Mouse (Mus musculus) limb, embryonic 14.5 days (tissue): Measurements from ENCODE around the gene Sycp1. TPM values are rescaled to one million over a fixed set of nuclear protein-coding genes. Genes with fewer than 3 reads are reported as not detected.

Experiments used
- ATAC-seq: fragments of 200-750 bp; cut with Nextera tagmentation; 2 replicates; pipeline ENCODE4 v1.8.0; 2017; ENCODE audit warnings: low read depth, moderate number of reproducible peaks, moderate TSS enrichment; ENCODE audit not compliant: low FRiP score
- DNase-seq: peaks from one replicate; pipeline ENCODE4 v3.0.0-alpha.2; 2015; ENCODE audit warnings: low spot score
- H3K27ac ChIP-seq: fragments of 300-500 bp; sonication (generic); replicated peaks from 2 replicates; pipeline ENCODE4 v1.5.1; 2014; ENCODE audit warnings: low read depth, mild to moderate bottlenecking, low read length, moderate library complexity, mixed read lengths
- H3K27me3 ChIP-seq: fragments of 300-500 bp; sonication (generic); 2 replicates; pipeline ENCODE4 v1.6.1; 2014; ENCODE audit warnings: low read length, mixed read lengths; ENCODE audit not compliant: control insufficient read depth, insufficient read depth
- H3K36me3 ChIP-seq: fragments of 300-500 bp; sonication (generic); 2 replicates; pipeline ENCODE4 v1.6.1; 2014; ENCODE audit warnings: mild to moderate bottlenecking, low read length, moderate library complexity, mixed read lengths; ENCODE audit not compliant: control insufficient read depth, insufficient read depth
- H3K4me1 ChIP-seq: fragments of 300-500 bp; sonication (generic); 2 replicates; pipeline ENCODE4 v1.6.1; 2014; ENCODE audit warnings: antibody characterized with exemption, low read length, mixed read lengths; ENCODE audit not compliant: control insufficient read depth, insufficient read depth
- H3K4me2 ChIP-seq: fragments of 300-500 bp; sonication (generic); replicated peaks from 2 replicates; pipeline ENCODE4 v1.6.1; 2014; ENCODE audit warnings: low read depth, mild to moderate bottlenecking, low read length, moderate library complexity; ENCODE audit not compliant: severe bottlenecking
- H3K4me3 ChIP-seq: fragments of 300-500 bp; sonication (generic); replicated peaks from 2 replicates; pipeline ENCODE4 v1.5.1; 2014; ENCODE audit warnings: low read length
- H3K9ac ChIP-seq: fragments of 300-500 bp; sonication (generic); 2 replicates; pipeline ENCODE4 v1.6.1; 2014; ENCODE audit warnings: mild to moderate bottlenecking, low read depth, low read length, moderate library complexity; ENCODE audit not compliant: severe bottlenecking
- H3K9me3 ChIP-seq: fragments of 300-500 bp; sonication (generic); 2 replicates; pipeline ENCODE4 v1.6.1; 2016; ENCODE audit warnings: low read length; ENCODE audit not compliant: control insufficient read depth
- POLR2A ChIP-seq: fragments of 200-500 bp; IDR thresholded peaks from 2 replicates; pipeline ENCODE4 v1.8.0; 2012; ENCODE audit warnings: inconsistent platforms, mild to moderate bottlenecking, moderate library complexity, borderline replicate concordance; ENCODE audit not compliant: insufficient read depth, insufficient read length; ENCODE audit errors: extremely low read depth
- WGBS: fragments of 180-500 bp; shearing (Covaris S2); extraction: QIAGEN DNeasy Blood & Tissue Kit; methylation state at CpG from one replicate; pipeline ENCODE4 v1.1.7; 2014; 5-methylcytosine and 5-hydroxymethylcytosine counted together
- polyA plus RNA-seq, 2 experiments: library from polyadenylated mRNA; depleted of rRNA in 1 of 2; stranded (reverse) in 1 of 2; unstranded in 1 of 2; fragments of >200 nt; fragmentation: Nextera tagmentation in 1 of 2; extraction: Ambion mirVana in 1 of 2; gene quantifications; 2 replicates each; pipeline versions ENCODE4 v1.2.1 to v1.2.3; 2012 to 2014

The Sycp1 gene
- polyA plus RNA-seq, 2 experiments: not detected

- no peak overlapping the region for H3K27ac ChIP-seq
- no peak overlapping the region for H3K4me3 ChIP-seq
- H3K4me1 ChIP-seq: no peaks in the 10 kb centered on the region
- ATAC-seq (no peak), DNase-seq (no peak)
- H3K4me2 ChIP-seq: no peak overlapping the region
- TF ChIP-seq POLR2A: no peak
- 81% methylated on average over 3 of the region's 3 CpGs for WGBS
- no peaks in the 10 kb centered on the region for H3K9me3 ChIP-seq
- no peak overlapping the region for H3K9ac ChIP-seq
- H3K36me3 ChIP-seq: no peaks in the 10 kb centered on the region
- H3K27me3 ChIP-seq: no peaks in the 10 kb centered on the region
These were observed 10.4 kb upstream of the Sycp1 start for GRCm38 (mm10) chr3:102946312-102946711.

DNA sequence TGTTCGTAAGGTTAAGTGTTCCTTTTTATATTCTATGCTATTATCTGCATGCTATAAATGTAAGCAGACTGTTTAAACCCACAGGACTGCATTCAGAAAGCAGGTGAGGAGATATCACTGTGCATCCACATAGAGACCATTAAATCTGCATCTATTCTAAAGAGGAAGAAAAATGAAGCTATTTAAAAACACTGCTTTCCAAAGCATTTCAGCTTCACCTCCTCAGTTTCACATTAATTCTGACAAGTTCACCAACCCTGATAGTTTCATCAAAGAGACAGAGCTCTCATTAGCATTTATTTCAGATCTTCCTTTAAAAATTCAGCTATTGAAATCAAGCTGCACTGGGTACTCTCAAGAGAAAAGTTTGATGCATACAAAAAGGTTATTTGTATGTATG lies 2.2 kb upstream of the Sycp1 start:
- no peak for TF ChIP-seq POLR2A
- Histone ChIP-seq H3K9ac (no peak overlapping the region), H3K27me3 (no peaks in the 10 kb centered on the region), H3K27ac (no peak overlapping the region), H3K4me1 (no peaks in the 10 kb centered on the region), H3K36me3 (no peaks in the 10 kb centered on the region), H3K9me3 (no peaks in the 10 kb centered on the region), H3K4me3 (no peak overlapping the region), H3K4me2 (no peak overlapping the region)
- ATAC-seq (no peak), DNase-seq (no peak)
- WGBS: 94% methylated on average over 1 of the region's 1 CpGs

GRCm38 (mm10) chr3:102899136-102899535 lies 36.8 kb downstream of the Sycp1 start:
- no peaks in the 10 kb centered on the region for H3K9me3 ChIP-seq
- H3K4me2 ChIP-seq: no peak overlapping the region
- no peak for ATAC-seq
- no peak overlapping the region for H3K27ac ChIP-seq
- TF ChIP-seq POLR2A: no peak
- H3K4me3 ChIP-seq: no peak overlapping the region
- 94% methylated on average over 1 of the region's 1 CpGs for WGBS
- H3K9ac ChIP-seq: no peak overlapping the region
- no peaks in the 10 kb centered on the region for H3K36me3 ChIP-seq
- DNase-seq: no peak
- no peaks in the 10 kb centered on the region for H3K27me3 ChIP-seq
- no peaks in the 10 kb centered on the region for H3K4me1 ChIP-seq

DNA sequence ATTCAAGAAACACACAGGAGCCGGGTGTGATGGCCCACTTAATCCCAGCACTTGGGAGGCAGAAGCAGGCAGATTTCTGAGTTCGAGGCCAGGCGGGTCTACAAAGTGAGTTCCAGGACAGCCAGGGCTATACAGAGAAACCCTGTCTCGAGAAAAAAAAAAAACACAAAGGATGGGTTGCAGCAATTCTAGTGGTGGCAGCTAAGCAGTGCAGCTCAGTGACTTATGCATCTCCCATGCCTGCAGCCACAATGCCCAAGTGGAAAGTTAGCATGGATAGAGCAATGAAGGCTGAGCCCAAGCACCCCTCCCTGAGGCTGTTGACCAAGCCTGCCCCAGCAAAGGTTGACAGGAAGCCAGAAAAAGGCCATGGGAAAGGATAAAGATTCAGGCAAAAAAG lies 55.4 kb downstream of the Sycp1 start:
- DNase-seq (no peak), ATAC-seq (no peak)
- Histone ChIP-seq H3K4me3 (no peak overlapping the region), H3K36me3 (no peaks in the 10 kb centered on the region), H3K4me1 (no peaks in the 10 kb centered on the region), H3K4me2 (no peak overlapping the region), H3K9me3 (no peaks in the 10 kb centered on the region), H3K9ac (no peak overlapping the region), H3K27ac (no peak overlapping the region), H3K27me3 (no peaks in the 10 kb centered on the region)
- 73% methylated on average over 4 of the region's 4 CpGs for WGBS
- TF ChIP-seq POLR2A: no peak

GRCm38 (mm10) chr3:102848661-102849060 lies 87.2 kb downstream of the Sycp1 start:
- no peak for ATAC-seq
- Histone ChIP-seq H3K4me1 (no peaks in the 10 kb centered on the region), H3K9me3 (no peaks in the 10 kb centered on the region), H3K9ac (no peak overlapping the region), H3K27ac (no peak overlapping the region), H3K36me3 (no peaks in the 10 kb centered on the region), H3K27me3 (no peaks in the 10 kb centered on the region), H3K4me2 (no peak overlapping the region), H3K4me3 (no peak overlapping the region)
- no peak for TF ChIP-seq POLR2A
- no peak for DNase-seq

GRCm38 (mm10) chr3:102842386-102842785 lies 93.5 kb downstream of the Sycp1 start:
- Histone ChIP-seq H3K4me2 (no peak overlapping the region), H3K27me3 (no peaks in the 10 kb centered on the region), H3K4me1 (no peaks in the 10 kb centered on the region), H3K4me3 (no peak overlapping the region), H3K36me3 (no peaks in the 10 kb centered on the region), H3K9me3 (no peaks in the 10 kb centered on the region), H3K9ac (no peak overlapping the region), H3K27ac (no peak overlapping the region)
- no peak for TF ChIP-seq POLR2A
- 50% methylated on average over 1 of the region's 1 CpGs for WGBS
- no peak for ATAC-seq
- DNase-seq: no peak
